Mouse (Mus musculus) liver, embryonic 14.5 days (tissue): Measurements from ENCODE around the gene Coro1c.

Experiments
- CTCF ChIP-seq: IDR thresholded peaks from 2 replicates; pipeline ENCODE4 v1.5.1; 2016; ENCODE audit warnings: antibody characterized with exemption, low read depth, control low read depth
- EP300 ChIP-seq: IDR thresholded peaks from 2 replicates; pipeline ENCODE4 v1.6.1; 2016; ENCODE audit warnings: antibody characterized with exemption, low read depth

- TF ChIP-seq EP300 (no peak), CTCF (no peak)
Observed at GRCm38 (mm10) chr5:113827991-113828411, 80.6 kb downstream of the Coro1c start.
